Mouse (Mus musculus): ENCODE results near the gene Arhgap42.

The Arhgap42 gene

GRCm38 (mm10) chr9:9238438-9239391, at the start of gene Arhgap42:
Gene Arhgap42 (minus strand): TSS chr9:9239101.
- DNase-seq, result peak in 1 of 2 experiments; percentile 0

DNA sequence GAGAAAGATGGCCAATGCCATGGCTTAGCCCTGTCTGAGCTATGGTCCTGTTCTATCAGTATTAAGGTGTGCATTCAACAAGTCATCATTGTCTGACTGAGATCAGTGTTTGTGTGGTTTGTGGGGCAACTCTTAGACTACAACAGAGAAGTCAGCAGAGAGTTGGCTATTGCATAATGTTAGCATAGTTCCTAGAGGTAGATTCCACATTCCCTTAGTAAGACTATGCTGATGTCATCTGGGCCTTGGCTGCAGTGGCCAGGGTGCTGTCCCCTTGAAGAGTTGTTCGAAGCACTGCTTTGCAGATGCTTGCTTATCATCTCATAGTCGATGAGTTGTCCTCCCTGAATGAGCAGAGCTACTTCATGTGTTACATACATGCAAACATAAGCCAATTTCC, 49.2 kb upstream of the Arhgap42 start:
- DNase-seq, result no peak

GRCm38 (mm10) chr9:9269305-9269704, 30.4 kb upstream of the Arhgap42 start:
- DNase-seq, result no peak

GRCm38 (mm10) chr9:9267606-9268601, 29.0 kb upstream of the Arhgap42 start:
- DNase-seq, result no peak

GRCm38 (mm10) chr9:9263543-9263942, 24.6 kb upstream of the Arhgap42 start:
- DNase-seq, result no peak

DNA sequence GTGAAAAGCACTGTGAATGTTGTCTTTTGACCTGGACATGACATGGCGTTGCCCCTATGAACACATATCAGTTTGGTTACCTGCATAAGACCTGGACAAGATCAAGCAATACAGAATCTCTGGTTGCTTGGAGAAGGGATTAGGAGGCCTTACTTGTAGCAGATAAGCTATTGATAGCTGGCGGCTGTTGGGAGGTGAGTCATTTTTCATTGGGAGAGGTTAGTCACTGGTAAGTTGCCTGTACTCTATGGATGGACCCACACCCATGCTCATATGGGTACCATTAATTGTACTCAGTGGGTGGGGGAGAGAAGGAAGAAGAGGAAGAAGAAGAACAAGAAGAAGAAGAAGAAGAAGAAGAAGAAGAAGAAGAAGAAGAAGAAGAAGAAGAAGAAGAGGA, 23.6 kb upstream of the Arhgap42 start:
- no peak for DNase-seq

DNA sequence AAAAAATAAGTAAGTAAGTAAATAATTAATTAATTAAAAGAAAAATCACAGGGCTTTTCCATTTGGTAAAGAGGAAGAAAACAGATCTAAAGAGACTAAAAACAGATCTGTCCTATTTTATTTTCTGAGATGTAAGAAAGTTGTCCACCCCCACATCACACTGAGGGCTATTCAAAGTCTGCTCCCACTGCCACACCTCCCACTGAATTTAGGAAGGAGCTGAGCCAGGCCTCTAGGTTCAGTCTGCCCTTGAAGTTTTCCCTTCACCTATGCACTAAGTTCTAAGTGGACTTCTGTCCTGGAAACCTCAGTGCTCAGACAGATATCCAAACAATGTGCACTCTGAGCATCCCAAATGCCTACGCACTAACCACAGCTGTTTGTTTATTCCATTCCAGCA, 15.9 kb upstream of the Arhgap42 start:
- no peak for DNase-seq

DNA sequence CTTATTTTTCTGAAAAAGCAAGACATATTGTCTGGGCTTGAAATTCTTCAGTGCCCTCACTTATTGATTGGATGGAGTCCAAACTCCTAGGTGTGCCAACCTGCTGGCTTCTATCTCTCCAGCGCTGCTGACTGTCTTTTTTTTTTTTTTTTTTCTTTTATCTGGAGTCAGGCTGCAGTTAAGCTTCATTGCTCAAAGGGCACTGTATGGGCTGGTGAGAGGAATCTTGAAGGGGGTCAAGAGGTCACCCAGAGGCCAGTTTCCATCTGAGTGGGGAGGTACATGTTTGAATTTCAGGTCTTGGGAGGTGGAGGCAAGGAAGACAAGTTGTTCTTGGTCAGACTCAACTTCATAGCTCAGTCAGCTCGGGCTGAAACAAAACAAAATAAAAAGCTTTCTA, 9.6 kb upstream of the Arhgap42 start:
- DNase-seq, result no peak

- no peak for DNase-seq
These were observed 7.1 kb upstream of the Arhgap42 start for GRCm38 (mm10) chr9:9245994-9246393.

DNA sequence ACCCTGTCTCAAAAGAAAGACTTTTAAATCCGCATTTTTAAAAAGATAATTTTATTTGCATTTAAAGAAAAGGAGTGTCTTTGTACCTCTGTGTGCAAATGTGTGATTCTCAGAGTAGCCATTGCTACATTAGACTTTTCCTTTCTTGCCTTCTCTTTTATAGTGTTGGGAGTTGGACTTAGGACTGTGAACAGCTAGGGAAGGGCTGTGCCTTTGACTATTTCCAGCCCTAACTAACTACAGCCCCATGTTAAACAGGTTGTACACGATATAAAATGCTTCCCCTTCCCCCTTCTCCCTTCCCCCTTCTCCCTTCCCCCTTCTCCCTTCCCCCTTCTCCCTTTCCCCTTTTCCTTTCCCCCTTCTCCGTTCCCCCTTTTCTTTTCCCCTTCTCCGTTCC, 4.9 kb upstream of the Arhgap42 start:
- DNase-seq, result no peak

DNA sequence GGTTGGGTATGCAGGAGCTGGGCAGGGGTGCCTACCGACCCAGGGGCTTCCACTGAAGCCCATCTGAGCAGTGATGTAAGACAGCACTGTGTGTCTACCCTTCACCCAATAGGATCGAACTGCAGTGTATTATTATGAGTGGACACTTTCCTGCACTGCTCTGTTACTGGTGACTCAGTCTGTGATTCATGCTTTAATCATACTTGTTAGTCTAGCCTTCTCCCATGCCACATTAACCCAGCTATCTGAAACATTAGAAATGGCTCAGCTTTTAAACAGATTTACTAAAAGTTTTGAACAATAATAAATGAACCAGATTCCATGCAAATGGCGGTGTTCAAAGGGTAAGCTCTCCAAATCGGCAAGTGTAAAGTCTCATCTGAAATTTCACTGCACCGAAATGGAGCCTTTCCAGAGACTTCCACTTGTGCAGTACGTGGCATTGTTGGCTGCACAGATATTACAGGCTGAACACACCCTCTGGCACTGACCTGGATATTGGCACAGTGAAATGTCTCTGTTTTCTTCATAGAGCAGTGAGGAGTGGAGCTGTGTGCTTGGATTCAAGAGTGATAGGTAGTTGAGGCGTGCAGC, 2.4 kb upstream of the Arhgap42 start:
- no peak for DNase-seq

GRCm38 (mm10) chr9:9237511-9237910, 1.4 kb downstream of the Arhgap42 start:
- DNase-seq, result no peak

DNA sequence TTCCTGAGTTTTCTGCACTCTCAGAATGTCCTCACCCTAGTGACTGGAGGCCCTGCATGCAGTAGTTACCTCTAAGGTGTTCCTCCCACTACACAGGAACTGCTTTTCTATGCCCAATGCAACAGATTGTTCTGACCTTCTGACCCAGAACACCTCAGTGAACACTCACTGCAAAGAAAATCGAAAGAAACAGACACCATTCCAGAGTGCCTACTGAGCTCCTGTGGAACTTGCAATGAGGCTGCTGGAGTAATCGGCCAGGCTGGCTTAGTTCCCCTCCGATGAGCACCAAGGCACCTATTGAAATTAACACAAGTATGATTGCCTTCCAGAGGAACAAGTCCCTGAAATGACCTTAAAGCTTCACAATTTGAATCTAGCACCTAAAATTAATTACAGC, 9.2 kb downstream of the Arhgap42 start:
- DNase-seq, result no peak

DNA sequence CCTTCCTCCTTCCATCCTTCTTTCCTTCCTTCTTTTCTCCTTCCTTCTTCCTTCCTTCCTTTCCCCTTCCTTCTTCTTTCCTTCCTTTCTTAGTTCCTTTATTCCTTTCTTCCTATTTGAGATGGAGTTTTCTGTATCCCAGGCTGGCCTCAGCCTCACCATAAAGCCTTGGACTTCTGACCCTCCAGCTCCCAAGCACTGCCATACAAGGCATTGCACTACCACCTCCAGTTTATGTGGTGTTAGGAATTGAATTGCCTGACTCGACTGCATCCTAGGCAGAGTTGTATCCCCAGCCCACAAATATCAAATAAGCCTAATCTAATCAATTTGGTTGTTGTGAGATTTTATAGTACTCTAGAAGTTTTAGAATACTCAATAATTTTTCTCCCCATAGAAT, 14.1 kb downstream of the Arhgap42 start:
- DNase-seq, result no peak

GRCm38 (mm10) chr9:9223384-9223783, 15.5 kb downstream of the Arhgap42 start:
- DNase-seq, result no peak

GRCm38 (mm10) chr9:9221950-9222486, 16.9 kb downstream of the Arhgap42 start:
- DNase-seq, result no peak

DNA sequence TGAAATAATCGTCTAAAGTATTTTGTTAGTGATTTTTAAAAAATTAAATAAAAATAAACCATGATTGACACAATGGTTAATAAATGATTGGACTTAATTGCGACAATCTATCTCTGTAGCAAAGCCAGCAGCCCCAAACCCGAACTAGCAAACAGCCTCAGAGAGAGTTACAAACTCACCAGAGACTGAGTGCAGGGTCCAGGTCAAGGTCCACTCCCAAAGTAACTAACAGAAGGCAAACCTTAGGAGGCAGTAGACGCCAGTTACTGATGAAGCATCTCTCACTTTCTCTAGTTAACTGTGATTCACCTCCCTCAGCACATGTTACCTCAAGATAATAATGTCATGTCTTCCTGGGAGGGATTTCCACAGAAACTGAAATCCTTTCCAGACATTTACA, 17.7 kb downstream of the Arhgap42 start:
- no peak for DNase-seq

DNA sequence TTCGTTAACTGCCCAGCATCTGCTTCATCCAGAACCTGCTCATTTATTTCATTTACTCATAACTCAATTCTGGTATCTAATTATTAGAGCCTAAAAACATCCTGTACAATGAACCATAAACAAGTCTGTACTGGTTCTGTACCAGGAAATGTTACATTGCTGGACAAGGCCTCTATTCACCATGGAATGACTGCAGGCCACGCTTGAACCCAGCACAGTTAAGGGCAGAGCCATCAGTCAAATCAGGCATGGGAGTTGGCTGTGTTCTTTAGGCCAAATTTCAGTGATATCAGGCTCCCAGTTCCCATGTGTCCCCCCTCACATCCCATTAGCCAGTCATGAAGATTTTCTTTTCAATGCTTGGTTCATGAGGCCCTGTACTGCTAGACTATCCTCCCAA, 20.6 kb downstream of the Arhgap42 start:
- DNase-seq, result no peak

GRCm38 (mm10) chr9:9214849-9215248, 24.1 kb downstream of the Arhgap42 start:
- DNase-seq, result no peak

GRCm38 (mm10) chr9:9214296-9214695, 24.6 kb downstream of the Arhgap42 start:
- DNase-seq, result no peak

GRCm38 (mm10) chr9:9211411-9212087, 27.4 kb downstream of the Arhgap42 start:
- no peak for DNase-seq

- no peak for DNase-seq
These were observed 28.4 kb downstream of the Arhgap42 start for GRCm38 (mm10) chr9:9210464-9210863.
